Mouse (Mus musculus) T-cell, adult 2 months (primary cell): ENCODE measurements around the gene Gm3417.
"Not testable (repeated sequence)": the region's sequence is repeated elsewhere in the genome, so short reads cannot be mapped to it uniquely, and the experiment has no call there.

Experiments
- DNase-seq: peaks from one replicate; pipeline ENCODE4 v3.0.0; 2022; ENCODE audit warnings: low spot score

Gene Gm3417

DNA sequence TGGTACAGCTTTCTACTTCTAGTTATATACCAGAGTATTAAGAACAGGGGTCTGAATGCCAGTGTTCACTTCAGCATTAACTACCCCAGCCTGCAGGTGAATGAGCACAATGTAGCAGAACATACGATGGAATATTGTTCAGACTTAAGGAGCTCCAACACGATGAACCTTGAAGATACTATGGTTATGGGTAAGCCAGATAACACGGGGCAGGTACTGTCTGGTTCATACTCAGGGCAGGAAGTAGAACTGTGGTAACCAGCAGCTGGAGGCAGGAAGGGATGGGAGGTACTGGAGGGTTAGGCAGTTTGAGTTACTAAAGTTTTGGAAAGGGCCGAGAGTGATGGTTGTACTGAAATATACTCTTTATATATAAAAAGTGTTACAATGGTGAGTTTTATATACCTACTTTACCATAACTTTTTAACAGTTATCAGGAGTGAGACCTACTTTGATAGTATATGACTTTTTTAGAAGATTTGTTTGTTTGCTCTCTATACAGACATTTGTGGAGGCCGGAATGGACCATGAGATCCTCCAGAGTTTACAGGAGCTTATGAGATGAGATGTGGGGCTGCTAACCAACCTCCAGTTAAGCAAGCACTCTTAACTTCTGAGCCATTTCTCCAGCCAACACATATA is 19.8 kb downstream of the Gm3417 start:
- peak; percentile 12 for DNase-seq

DNA sequence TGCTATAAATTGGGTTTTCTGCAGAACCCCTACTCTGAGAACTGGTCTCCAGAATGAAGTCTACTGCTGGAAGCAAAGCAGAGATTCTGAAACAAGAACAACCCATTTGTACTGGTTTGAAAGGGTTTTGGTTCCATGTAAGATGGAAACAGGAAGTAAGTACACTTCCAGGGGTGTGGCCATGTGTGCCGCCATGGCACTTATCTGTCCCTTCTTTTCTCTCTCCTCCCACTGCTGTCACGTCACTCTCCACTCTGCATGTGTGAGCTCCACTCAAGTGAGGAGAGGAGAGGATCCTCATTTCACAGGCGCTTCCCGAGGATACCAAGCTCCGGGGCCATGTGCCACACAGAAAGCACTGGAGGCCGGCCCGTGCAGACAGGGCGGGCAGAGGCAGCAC is 25.1 kb downstream of the Gm3417 start:
- DNase-seq: no peak

DNA sequence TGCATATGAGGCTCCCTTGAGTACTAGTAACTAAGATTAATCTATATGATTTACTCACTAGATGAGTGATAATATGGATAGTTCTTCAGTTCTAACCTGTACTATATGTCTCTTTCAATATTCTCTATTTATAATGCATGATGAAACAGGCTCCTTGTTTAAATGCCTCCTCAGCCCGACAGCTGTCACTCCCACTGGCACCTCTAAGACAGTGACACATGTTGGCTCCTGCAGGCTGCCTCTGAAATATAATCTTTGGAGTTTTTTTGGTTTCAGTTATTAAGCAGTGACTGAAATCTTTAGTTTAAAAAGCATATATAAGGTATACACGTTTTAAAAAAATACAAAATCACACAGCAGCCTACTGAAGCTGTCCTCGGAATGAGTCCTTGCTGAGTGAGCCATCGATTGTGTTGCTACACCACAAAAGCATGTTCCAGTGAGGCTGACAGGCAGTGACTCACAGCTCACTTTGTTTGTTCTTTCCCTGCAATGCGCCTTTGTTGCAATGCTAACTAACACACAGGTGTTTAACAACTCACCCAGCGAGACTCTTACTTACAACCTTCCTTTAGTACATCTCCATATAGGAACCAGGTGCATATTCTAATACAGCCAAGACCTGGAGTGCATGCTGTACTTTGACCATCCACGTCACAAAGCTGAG is 29.3 kb downstream of the Gm3417 start:
- DNase-seq: no peak

DNA sequence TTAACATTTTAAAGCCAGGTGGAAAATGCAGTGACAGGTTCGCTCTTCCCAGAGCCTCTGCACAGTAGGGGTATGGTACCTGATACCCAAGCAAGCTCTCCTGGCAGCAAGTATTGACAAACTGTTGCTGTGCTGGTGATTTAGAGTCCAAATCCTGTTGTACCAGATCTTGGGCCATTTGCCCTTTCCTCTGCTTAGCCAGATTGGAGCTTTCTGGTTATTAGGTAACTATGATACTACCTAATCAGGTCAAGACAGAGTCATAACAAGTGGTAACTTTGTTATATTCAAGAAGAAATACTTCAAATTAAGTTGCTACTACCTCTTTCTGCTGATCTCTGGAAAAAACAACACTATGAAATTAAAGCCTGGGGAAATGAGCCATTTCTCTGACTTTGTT is 34.0 kb downstream of the Gm3417 start:
- DNase-seq: no peak

DNA sequence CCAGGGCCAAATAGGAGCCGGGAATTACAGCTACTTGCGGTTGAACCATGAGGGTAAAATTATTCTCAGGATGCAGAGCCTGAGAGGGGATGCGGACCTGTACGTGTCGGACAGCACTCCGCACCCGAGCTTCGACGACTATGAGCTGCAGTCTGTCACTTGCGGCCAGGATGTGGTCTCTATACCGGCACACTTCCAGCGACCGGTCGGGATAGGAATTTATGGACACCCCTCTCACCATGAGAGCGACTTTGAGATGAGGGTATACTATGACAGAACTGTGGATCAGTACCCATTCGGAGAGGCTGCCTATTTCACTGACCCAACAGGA is 34.9 kb downstream of the Gm3417 start:
- DNase-seq: no peak

DNA sequence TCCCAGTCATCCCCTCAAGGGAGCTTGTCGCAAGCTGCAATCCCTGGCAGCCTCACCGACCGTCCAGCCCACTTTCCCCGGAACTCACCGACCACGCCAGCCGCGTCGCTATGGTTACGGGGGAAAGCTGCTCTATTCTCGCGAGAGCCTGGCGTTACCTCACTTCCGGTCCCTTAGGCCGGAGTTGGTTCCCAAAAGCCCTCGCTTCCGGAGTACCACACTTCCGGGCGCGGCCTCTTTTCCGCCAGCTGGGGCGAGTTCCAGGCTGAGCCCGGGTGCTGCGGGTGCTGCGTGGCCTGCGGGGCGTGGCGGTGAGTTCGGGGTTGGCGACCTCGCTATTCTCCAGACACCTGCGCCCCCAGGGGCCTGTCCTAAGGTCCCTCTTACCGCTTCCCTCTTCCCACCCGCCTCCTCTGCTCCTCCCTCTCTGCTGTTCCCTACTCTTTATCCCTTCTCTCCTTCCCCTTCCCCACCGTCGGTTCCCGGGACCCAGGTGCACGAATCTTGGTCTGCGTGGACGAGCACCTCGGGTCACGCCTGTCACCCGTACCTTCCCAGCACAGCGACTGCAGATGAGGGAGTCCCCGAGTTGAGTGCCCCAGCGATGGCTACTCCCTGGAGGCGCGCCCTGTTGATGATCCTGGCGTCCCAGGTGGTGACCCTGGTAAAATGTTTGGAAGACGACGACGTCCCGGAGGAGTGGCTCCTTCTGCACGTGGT is 35.4 kb downstream of the Gm3417 start, which contains the start of the genes Wdr27 and 1600012H06Rik:
TSS of gene Wdr27 (minus strand) at position 150 of the 720 bp plus-strand sequence.
TSS of gene 1600012H06Rik (plus strand) at position 176 of the 720 bp plus-strand sequence.
- DNase-seq: peak; percentile 96

DNA sequence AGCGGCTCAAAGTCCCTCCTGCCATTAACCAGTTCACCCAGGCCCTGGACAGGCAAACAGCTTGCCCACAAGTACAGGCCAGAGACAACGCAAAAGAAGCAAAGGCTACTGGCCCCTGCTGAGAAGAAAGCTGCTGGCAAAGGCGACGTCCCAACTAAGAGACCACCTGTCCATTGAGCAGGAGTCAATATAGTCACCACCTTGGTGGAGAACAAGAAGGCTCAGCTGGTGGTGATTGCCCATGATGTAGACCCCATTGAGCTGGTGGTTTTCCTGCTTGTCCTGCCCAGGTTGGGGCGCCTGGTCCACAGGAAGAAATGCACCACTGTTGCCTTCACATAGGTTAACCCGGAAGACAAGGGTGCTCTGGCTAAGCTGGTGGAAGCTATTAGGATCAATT is 36.4 kb downstream of the Gm3417 start:
- not testable (repeated sequence) for DNase-seq

DNA sequence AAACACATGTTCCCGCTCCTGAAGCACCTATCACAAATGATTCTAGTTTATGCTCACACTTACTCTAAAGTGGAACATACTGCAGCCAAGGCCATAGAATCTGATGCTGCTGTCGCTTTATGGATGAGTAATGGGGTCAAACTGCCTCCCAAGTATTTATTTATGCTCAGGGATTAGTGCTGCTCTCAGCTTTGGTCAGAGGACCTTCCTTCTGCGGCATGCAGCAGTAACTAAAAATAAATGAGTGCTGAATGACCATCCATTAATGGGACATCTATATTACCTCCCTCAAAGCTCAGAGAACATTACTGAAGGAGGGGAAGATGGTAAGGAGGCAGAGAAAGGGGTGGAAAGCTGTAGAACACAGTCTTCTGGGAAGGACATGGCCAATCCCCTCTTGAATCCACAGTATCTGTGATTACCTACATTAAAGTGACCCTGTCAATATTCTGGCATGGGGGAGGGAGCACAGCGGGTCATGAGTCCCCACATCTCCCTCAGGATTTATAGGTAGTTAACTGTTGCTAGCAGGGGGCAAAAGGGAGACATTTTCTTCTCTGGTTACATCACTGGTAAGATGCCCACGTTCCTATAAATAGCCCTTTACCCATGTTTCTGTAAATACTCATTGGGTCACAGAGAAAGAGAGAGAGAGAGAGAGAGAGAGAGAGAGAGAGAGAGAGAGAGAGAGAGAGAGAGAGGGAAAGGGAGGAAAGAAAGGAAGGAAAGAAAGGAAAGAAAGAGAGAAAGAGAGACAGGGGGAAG is 42.6 kb downstream of the Gm3417 start:
- DNase-seq: no peak

DNA sequence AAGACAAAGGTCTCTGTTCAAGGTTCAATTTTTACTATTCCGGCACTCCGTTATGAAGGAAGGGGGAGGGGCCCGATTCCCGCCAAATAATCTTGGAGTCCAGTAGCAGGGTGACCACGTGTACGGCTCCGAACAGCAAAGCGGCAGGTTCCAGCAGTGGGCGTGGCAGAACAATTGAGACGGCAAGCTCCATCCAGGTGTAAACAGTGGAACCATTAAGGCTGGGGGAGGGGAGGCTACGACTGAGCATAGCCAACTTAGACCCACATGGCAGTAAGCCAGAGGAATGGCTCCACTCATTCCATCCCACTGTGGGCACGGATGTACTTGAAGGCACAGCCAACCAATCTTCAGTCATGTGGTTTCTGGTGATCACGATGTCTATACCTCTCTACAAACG is 43.3 kb downstream of the Gm3417 start:
- DNase-seq: not testable (repeated sequence)

DNA sequence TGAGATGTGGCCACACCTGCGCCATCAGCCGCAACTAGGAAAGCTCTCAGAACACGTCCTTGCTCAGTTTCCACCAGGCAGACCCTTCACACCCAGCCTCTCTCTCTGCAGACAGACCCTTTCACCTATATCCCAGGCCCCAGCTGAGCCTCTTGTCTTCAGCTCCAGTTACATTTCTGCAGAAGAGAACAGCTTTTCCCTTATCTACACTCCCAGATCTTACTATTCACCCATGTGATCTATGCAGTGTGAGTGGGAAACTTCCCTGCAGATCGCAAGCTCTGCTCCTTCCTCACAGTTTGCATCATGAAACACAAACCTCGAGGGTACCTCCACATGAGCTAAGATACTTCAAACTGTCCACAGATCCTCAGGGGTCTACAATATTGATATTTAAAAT is 47.1 kb downstream of the Gm3417 start:
- DNase-seq: no peak

DNA sequence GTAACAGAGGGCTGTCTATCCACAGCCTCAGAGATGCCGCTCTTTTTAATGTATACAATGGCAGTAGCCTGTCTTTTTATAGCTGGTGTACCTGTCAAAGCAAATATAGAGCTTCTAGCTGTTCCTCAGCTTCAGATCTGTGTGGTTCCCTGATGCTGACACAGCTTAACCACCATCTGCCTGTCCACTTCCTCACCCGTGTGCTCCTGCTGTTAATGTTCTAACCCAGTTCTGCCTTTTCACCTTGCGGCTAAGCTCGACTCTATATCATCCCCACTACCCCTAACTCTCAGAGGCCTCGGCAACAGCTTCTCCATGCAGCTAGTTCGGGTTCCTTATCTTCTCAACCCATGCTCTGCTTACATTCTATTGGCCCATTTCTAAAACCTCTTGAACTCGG is 47.9 kb downstream of the Gm3417 start:
- no peak for DNase-seq

DNA sequence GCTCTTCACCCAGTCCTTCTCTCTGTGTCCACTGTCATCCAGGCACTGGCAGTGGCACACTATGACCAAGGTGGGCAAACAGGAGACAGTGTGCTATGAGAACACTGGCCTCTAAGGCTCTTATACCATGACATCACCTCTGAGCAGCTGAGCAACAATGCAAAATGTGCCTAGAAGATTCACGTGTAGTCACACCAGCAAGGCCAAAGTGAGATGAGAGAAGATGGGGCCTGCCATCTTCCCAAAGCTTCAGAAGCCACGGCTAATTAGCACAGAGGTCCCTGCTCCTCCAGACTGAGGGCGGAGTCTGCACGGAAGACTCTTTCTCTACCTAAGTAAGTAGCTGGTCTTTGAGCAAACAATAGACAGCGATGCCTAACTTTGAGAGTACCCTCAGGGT is 50.0 kb downstream of the Gm3417 start:
- no peak for DNase-seq

DNA sequence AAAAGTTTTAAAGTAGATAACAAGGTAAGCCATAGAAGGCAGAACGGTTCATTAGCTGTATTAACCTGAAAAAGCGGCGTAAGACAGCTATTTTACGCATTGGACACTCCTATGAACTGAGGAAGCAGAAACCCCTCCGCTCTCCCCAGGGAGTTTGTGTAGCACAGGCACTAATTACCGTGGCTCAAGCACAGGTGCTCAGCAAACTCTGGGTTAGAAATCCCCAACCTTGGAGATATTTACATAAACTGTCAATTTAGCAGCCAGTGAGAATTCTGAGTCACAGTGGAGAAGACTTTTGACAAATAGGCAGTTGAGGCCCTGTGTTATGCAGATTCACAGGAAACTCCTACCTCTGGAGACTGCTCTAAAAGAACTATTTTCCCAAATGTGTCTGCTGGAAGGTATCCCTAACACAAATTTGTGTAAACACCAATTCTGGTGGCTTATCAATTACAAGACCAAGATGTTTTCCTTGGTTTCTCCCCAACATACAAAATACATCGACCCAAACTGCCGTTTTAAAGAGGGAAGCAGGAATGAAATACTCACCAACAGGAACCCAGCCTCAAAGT is 50.9 kb downstream of the Gm3417 start:
- no peak for DNase-seq

DNA sequence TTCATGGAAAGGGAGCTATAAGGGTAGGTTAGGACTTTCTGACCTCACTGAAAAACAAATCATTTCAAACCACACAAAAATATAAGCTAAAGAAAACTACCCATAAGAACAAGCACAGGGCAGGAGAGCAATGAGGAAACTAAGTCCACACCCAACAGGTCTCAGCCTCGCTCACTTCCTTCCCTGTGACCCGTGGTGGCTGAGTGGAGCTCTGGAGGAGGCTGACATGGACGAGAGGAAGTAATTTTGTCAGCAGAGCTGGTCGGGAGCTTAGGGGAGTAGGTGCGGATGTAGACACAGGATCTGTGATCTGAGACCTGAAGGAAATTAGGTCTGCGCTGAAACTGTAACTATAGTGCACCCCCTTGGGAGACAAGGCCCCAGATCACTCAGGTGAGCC is 57.0 kb downstream of the Gm3417 start:
- DNase-seq: no peak

DNA sequence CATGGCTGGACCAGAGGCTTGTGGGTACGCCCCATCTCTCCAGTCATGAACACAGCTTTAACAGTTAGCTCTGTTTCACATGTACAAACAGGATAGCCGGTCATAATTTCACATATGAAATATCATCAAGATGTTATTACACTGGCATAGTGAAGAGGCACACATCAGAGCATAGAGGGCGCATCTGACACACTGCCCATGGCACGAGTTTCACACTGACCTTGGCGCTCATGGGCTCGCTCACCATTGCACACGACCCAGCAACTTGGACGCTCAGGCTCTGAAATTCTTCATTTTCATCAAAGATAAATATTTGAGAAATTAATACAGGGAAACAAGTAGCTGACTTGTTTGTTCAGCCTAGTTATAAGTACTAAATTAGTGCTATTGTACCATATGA is 60.7 kb downstream of the Gm3417 start:
- no peak for DNase-seq

DNA sequence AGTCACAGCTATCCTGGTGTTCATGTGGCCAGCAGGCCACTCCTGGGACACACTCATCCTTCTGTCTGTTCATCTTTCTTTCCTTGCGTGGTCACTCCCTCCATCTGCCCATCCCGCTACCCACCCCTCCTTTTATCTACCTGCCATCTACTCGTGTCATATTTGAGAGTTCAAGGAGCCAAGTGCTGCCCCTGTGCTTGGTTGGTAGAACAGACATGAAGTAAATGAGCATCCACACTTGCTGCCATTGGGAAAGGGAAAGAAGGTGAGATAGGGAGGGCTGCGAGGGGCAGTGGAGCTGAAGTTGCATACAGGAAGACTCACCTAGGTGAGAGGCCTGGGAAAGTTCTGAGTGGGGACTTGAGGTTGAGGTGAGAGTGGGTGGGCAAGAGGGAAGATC is 64.2 kb downstream of the Gm3417 start:
- DNase-seq: no peak
